Mouse (Mus musculus): ENCODE results near the gene Hspa12b. TPM values are rescaled to one million over a fixed set of nuclear protein-coding genes. Genes with fewer than 3 reads are reported as not detected.
A peak's percentile ranks its signal among the peaks of the same experiment; 100 is the strongest.

Hspa12b gene
- total and polyA plus RNA-seq, 3 experiments, result 0.98 to 2.9 (median 2.2) TPM

DNA sequence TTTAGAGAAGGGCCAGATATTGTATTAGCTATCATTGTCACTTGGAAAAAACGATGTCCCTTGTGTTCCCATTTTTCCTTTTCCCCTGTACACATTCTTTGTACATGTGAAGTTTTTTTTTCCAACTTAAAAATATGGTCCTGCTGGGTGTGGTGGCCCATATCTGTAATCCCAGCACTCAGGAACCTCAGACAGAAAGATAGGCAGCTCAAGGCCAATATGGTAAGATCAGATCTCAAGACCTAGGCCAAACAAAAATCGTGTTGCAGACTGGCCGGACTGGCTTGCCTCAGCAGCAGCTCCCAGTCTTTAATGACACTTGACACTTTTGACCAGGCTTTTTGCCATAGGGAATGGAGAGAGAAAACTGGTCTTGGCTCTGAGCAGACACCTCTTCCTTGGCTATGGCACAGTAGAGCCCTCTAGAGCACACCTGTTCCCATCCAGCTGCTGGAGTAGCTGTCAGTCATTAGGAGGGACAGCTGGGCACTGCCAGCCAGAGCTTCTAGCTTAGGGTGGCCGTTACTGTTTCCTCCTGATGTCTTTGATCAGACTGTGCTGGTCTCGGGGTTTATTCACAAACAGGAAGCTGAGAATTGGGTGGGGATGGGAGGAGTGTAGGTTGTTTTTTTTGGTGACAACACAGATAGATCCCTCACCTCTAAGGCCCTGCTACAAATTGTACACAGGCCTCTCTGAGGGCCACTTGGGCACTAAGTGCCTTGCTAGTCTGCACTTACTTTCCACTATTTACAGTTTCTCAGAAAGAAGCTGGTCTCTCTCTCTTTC lies 62.6 kb downstream of the Hspa12b start:
- H3K9me3 ChIP-seq (replicated peaks), result no peaks in the 10 kb centered on the region
- peaks cover 42% of the 10 kb centered on the region for H3K36me3 ChIP-seq (replicated peaks)
- TF ChIP-seq GATA2 (IDR thresholded peaks at IDR 0.05; ENCODE audit: borderline replicate concordance, low read depth, low read length) (no peak), POLR2AphosphoS5 (IDR thresholded peaks at IDR 0.05; ENCODE audit: insufficient replicate concordance, low read depth, low read length) (no peak), TAL1 (conservative IDR thresholded peaks at IDR 0.05; ENCODE audit: low read depth, low read length) (no peak), GATA1 (IDR thresholded peaks at IDR 0.05; ENCODE audit: borderline replicate concordance, low read length) (no peak), CTCF (IDR thresholded peaks at IDR 0.05; ENCODE audit: low read depth, low read length) (no peak)
- no peak for DNase-seq (ENCODE audit: low spot score)
- peaks cover 50% of the 10 kb centered on the region for H3K4me1 ChIP-seq (ENCODE audit: insufficient read depth, low read depth, low read length)
- 0 out of 2 replicates have a peak, but pooled peaks have one; percentile 16 for ATAC-seq (ENCODE audit: extremely low read depth, insufficient number of reproducible peaks, low FRiP score, poor library complexity, severe bottlenecking)
- H3K4me3 ChIP-seq (ENCODE audit: low read depth, low read length), result no peak overlapping the region
- H3K27me3 ChIP-seq (ENCODE audit: insufficient read depth, low read length), result peaks cover 10% of the 10 kb centered on the region; the same call in 1 of the 2 replicates

GRCm38 (mm10) chr2:131190344-131191004 lies 63.4 kb downstream of the Hspa12b start:
- TF ChIP-seq POLR2AphosphoS5 (IDR thresholded peaks at IDR 0.05; ENCODE audit: insufficient replicate concordance, low read depth, low read length), result no peak
- no peak for TF ChIP-seq GATA1 (IDR thresholded peaks at IDR 0.05; ENCODE audit: borderline replicate concordance, low read length)
- TF ChIP-seq GATA2 (IDR thresholded peaks at IDR 0.05; ENCODE audit: borderline replicate concordance, low read depth, low read length), result no peak
- TF ChIP-seq TAL1 (conservative IDR thresholded peaks at IDR 0.05; ENCODE audit: low read depth, low read length), result no peak
- no peak for TF ChIP-seq CTCF (IDR thresholded peaks at IDR 0.05; ENCODE audit: low read depth, low read length)
- Histone ChIP-seq H3K36me3 (replicated peaks) (peaks cover 46% of the 10 kb centered on the region), H3K4me3 (ENCODE audit: low read depth, low read length) (no peak overlapping the region), H3K4me1 (ENCODE audit: insufficient read depth, low read depth, low read length) (peaks cover 50% of the 10 kb centered on the region), H3K27me3 (ENCODE audit: insufficient read depth, low read length) (peaks cover 12% of the 10 kb centered on the region; the same call in 1 of the 2 replicates), H3K9me3 (replicated peaks) (no peaks in the 10 kb centered on the region)
- DNase-seq (ENCODE audit: low spot score) (no peak), ATAC-seq (ENCODE audit: extremely low read depth, insufficient number of reproducible peaks, low FRiP score, poor library complexity, severe bottlenecking) (no peak)

DNA sequence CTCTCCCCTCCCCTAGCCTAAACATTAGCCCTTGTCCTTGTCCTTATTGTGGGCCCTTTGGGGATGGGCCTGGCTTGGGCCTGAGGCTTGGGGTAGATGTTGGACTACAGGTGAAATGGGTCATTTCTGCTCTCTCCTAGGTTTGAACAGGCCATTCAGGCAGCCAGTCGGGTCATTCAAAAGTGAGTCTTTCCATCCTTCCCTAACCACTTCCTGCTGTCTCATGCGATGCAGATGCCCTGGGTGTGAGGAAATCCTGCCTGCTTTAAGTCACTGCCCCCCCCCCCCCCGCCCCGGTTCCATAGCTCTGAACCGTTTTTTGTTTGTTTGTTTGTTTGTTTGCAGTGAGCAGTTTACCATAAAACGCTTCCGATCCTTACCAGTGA lies 63.9 kb downstream of the Hspa12b start:
- Histone ChIP-seq H3K4me3 (ENCODE audit: low read depth, low read length) (no peak overlapping the region), H3K4me1 (ENCODE audit: insufficient read depth, low read depth, low read length) (peaks cover 46% of the 10 kb centered on the region)

More for the DNA sequence above, 63.9 kb downstream of the Hspa12b start:
- Histone ChIP-seq H3K27me3 (ENCODE audit: insufficient read depth, low read length) (peaks cover 9% of the 10 kb centered on the region; the same call in 1 of the 2 replicates), H3K36me3 (replicated peaks) (peaks cover 46% of the 10 kb centered on the region), H3K9me3 (replicated peaks) (no peaks in the 10 kb centered on the region)
- DNase-seq (ENCODE audit: low spot score), result no peak
- TF ChIP-seq POLR2AphosphoS5 (IDR thresholded peaks at IDR 0.05; ENCODE audit: insufficient replicate concordance, low read depth, low read length) (no peak), GATA2 (IDR thresholded peaks at IDR 0.05; ENCODE audit: borderline replicate concordance, low read depth, low read length) (no peak), GATA1 (IDR thresholded peaks at IDR 0.05; ENCODE audit: borderline replicate concordance, low read length) (no peak), TAL1 (conservative IDR thresholded peaks at IDR 0.05; ENCODE audit: low read depth, low read length) (no peak), CTCF (IDR thresholded peaks at IDR 0.05; ENCODE audit: low read depth, low read length) (no peak)
- ATAC-seq (ENCODE audit: extremely low read depth, insufficient number of reproducible peaks, low FRiP score, poor library complexity, severe bottlenecking), result no peak

Other genes with a start within 250 kb of the Hspa12b start
- gene 4930402H24Rik, start 220.9 kb upstream of the Hspa12b start, total RNA-seq (2014; fragmentation: Nextera tagmentation), result 16.7 and 23.8 TPM in 2 replicates
- gene 4930402H24Rik, start 220.9 kb upstream of the Hspa12b start, total RNA-seq (2017), result 11.8 and 12.5 TPM in 2 replicates
- 3.4 and 3.5 TPM in 2 replicates for gene 4930402H24Rik, start 220.9 kb upstream of the Hspa12b start, polyA plus RNA-seq (2012)
- 17.2 and 19.2 TPM in 2 replicates for gene Atrn, start 220.8 kb upstream of the Hspa12b start, total RNA-seq (2014; fragmentation: Nextera tagmentation)
- 10.2 and 10.6 TPM in 2 replicates for gene Atrn, start 220.8 kb upstream of the Hspa12b start, total RNA-seq (2017)
- 1.7 and 1.8 TPM in 2 replicates for gene Atrn, start 220.8 kb upstream of the Hspa12b start, polyA plus RNA-seq (2012)
- not detected in 2 replicates for gene Gfra4, start 84.2 kb upstream of the Hspa12b start, total RNA-seq (2014; fragmentation: Nextera tagmentation)
- gene Gfra4, start 84.2 kb upstream of the Hspa12b start, total RNA-seq (2017), result not detected in 2 replicates
- not detected in 2 replicates for gene Gfra4, start 84.2 kb upstream of the Hspa12b start, polyA plus RNA-seq (2012)
- gene Adam33, start 63.5 kb upstream of the Hspa12b start, total RNA-seq (2014; fragmentation: Nextera tagmentation), result not detected in 2 replicates
- 0.06 and 0.27 TPM in 2 replicates for gene Adam33, start 63.5 kb upstream of the Hspa12b start, total RNA-seq (2017)
- gene Adam33, start 63.5 kb upstream of the Hspa12b start, polyA plus RNA-seq (2012), result not detected in 2 replicates
- not detected in 2 replicates for gene Siglec1, start 40.5 kb upstream of the Hspa12b start, total RNA-seq (2014; fragmentation: Nextera tagmentation)
- gene Siglec1, start 40.5 kb upstream of the Hspa12b start, total RNA-seq (2017), result 0.06 and 0.16 TPM in 2 replicates
- gene Siglec1, start 40.5 kb upstream of the Hspa12b start, polyA plus RNA-seq (2012), result not detected in 2 replicates
- not detected in 2 replicates for gene Gm11037, start 6.2 kb downstream of the Hspa12b start, total RNA-seq (2014; fragmentation: Nextera tagmentation)
- not detected in 2 replicates for gene Gm11037, start 6.2 kb downstream of the Hspa12b start, total RNA-seq (2017)
- gene Gm11037, start 6.2 kb downstream of the Hspa12b start, polyA plus RNA-seq (2012), result not detected in 2 replicates
- gene 1700037H04Rik, start 32.8 kb downstream of the Hspa12b start, total RNA-seq (2014; fragmentation: Nextera tagmentation), result 81.9 and 98.7 TPM in 2 replicates
- gene 1700037H04Rik, start 32.8 kb downstream of the Hspa12b start, total RNA-seq (2017), result 28.1 and 30.2 TPM in 2 replicates
- gene 1700037H04Rik, start 32.8 kb downstream of the Hspa12b start, polyA plus RNA-seq (2012), result 155 and 173 TPM in 2 replicates
- 4.5 and 5.6 TPM in 2 replicates for gene Cenpb, start 52.8 kb downstream of the Hspa12b start, total RNA-seq (2014; fragmentation: Nextera tagmentation)
- gene Cenpb, start 52.8 kb downstream of the Hspa12b start, total RNA-seq (2017), result 7.4 and 8.6 TPM in 2 replicates
- 29.5 and 35.4 TPM in 2 replicates for gene Cenpb, start 52.8 kb downstream of the Hspa12b start, polyA plus RNA-seq (2012)
- gene Cdc25b, start 59.7 kb downstream of the Hspa12b start, total RNA-seq (2014; fragmentation: Nextera tagmentation), result 14.0 and 85.9 TPM in 2 replicates
- gene Cdc25b, start 59.7 kb downstream of the Hspa12b start, total RNA-seq (2017), result 12.6 and 14.2 TPM in 2 replicates
- 6.0 and 7.0 TPM in 2 replicates for gene Cdc25b, start 59.7 kb downstream of the Hspa12b start, polyA plus RNA-seq (2012)
- gene Spef1, start 60.0 kb downstream of the Hspa12b start, total RNA-seq (2014; fragmentation: Nextera tagmentation), result 5.6 TPM in 1 of 2 replicates, not detected in the other
- gene Spef1, start 60.0 kb downstream of the Hspa12b start, total RNA-seq (2017), result 1.4 and 1.9 TPM in 2 replicates
- 0.75 and 0.78 TPM in 2 replicates for gene Spef1, start 60.0 kb downstream of the Hspa12b start, polyA plus RNA-seq (2012)
- gene Ap5s1, start 79.8 kb downstream of the Hspa12b start, total RNA-seq (2014; fragmentation: Nextera tagmentation), result 5.1 and 31.3 TPM in 2 replicates
- 5.1 and 5.2 TPM in 2 replicates for gene Ap5s1, start 79.8 kb downstream of the Hspa12b start, total RNA-seq (2017)
- gene Ap5s1, start 79.8 kb downstream of the Hspa12b start, polyA plus RNA-seq (2012), result 3.3 and 8.4 TPM in 2 replicates
- gene Mavs, start 106.8 kb downstream of the Hspa12b start, total RNA-seq (2014; fragmentation: Nextera tagmentation), result 18.8 and 21.2 TPM in 2 replicates
- gene Mavs, start 106.8 kb downstream of the Hspa12b start, total RNA-seq (2017), result 12.2 and 13.9 TPM in 2 replicates
- 2.3 and 5.6 TPM in 2 replicates for gene Mavs, start 106.8 kb downstream of the Hspa12b start, polyA plus RNA-seq (2012)
- 79.5 and 101 TPM in 2 replicates for gene Pank2, start 135.2 kb downstream of the Hspa12b start, total RNA-seq (2014; fragmentation: Nextera tagmentation)
- 53.3 and 57.4 TPM in 2 replicates for gene Pank2, start 135.2 kb downstream of the Hspa12b start, total RNA-seq (2017)
- gene Pank2, start 135.2 kb downstream of the Hspa12b start, polyA plus RNA-seq (2012), result 14.9 and 22.6 TPM in 2 replicates
- gene Rnf24, start 225.6 kb downstream of the Hspa12b start, total RNA-seq (2014; fragmentation: Nextera tagmentation), result 0.29 and 1.2 TPM in 2 replicates
- gene Rnf24, start 225.6 kb downstream of the Hspa12b start, total RNA-seq (2017), result 0.93 and 1.8 TPM in 2 replicates
- 0.44 and 0.69 TPM in 2 replicates for gene Rnf24, start 225.6 kb downstream of the Hspa12b start, polyA plus RNA-seq (2012)

All from G1E (cell line).